Mouse (Mus musculus) ES-E14 (cell line): ENCODE results near the gene Ptprg. TPM values are rescaled to one million over a fixed set of nuclear protein-coding genes. Genes with fewer than 3 reads are reported as not detected.

Experiments used
- DNase-seq: peaks from one replicate; pipeline ENCODE4 v3.0.0-alpha.2; 2013; ENCODE audit warnings: low read depth, low spot score
- H3K27ac ChIP-seq: 2 replicates; pipeline ENCODE4 v1.5.1; 2012; ENCODE audit warnings: low read depth, mild to moderate bottlenecking, low read length, moderate library complexity, mixed read lengths; ENCODE audit not compliant: poor library complexity, insufficient read depth, severe bottlenecking
- H3K36me3 ChIP-seq: 2 replicates; pipeline ENCODE4 v1.6.1; 2012; ENCODE audit warnings: mild to moderate bottlenecking, low read length, moderate library complexity, mixed read lengths; ENCODE audit not compliant: control insufficient read depth, poor library complexity, insufficient read depth, severe bottlenecking
- H3K4me1 ChIP-seq, 2 experiments: fragments of 150-350 bp in 1 of 2; sonication (generic) in 1 of 2; 2 replicates each; pipeline ENCODE4 v1.6.1; 2012; ENCODE audit warnings: low read length in 2 of 2, mild to moderate bottlenecking in 1 of 2, mixed read lengths in 1 of 2; ENCODE audit not compliant: control insufficient read depth in 2 of 2, insufficient read depth in 2 of 2, poor library complexity in 1 of 2
- H3K4me3 ChIP-seq, 2 experiments: fragments of 150-350 bp in 1 of 2; sonication (generic) in 1 of 2; 2 replicates each; pipeline ENCODE4 v1.5.1; 2012; ENCODE audit warnings: low read length in 2 of 2, low read depth in 1 of 2, mild to moderate bottlenecking in 1 of 2, mixed read lengths in 1 of 2; ENCODE audit not compliant: insufficient read depth in 1 of 2, poor library complexity in 1 of 2, severe bottlenecking in 1 of 2
- H3K9ac ChIP-seq: 2 replicates; pipeline ENCODE4 v1.6.1; 2012; ENCODE audit warnings: low read depth, mild to moderate bottlenecking, low read length, mixed read lengths; ENCODE audit not compliant: poor library complexity, insufficient read depth, severe bottlenecking
- H3K9me3 ChIP-seq: fragments of 150-350 bp; sonication (generic); 2 replicates; pipeline ENCODE4 v1.6.1; 2012; ENCODE audit warnings: low read depth, mild to moderate bottlenecking, low read length; ENCODE audit not compliant: control insufficient read depth, insufficient read depth
- CHD2 ChIP-seq: IDR thresholded peaks from 2 replicates; pipeline ENCODE4 v1.6.1; 2014; ENCODE audit warnings: mild to moderate bottlenecking, low read depth, low read length, inconsistent platforms
- HCFC1 ChIP-seq: IDR thresholded peaks from 2 replicates; pipeline ENCODE4 v1.6.1; 2012; ENCODE audit warnings: low read length, inconsistent platforms, borderline replicate concordance; ENCODE audit not compliant: insufficient read depth
- MAFK ChIP-seq: IDR thresholded peaks from 2 replicates; pipeline ENCODE4 v1.6.1; 2014; ENCODE audit warnings: mild to moderate bottlenecking, low read depth, low read length, inconsistent platforms; ENCODE audit not compliant: insufficient read depth
- ZC3H11A ChIP-seq: IDR thresholded peaks from 2 replicates; pipeline ENCODE4 v1.6.1; 2012; ENCODE audit warnings: low read depth, mild to moderate bottlenecking, inconsistent platforms, low read length, borderline replicate concordance
- ZNF384 ChIP-seq: IDR thresholded peaks from 2 replicates; pipeline ENCODE4 v1.6.1; 2012; ENCODE audit warnings: low read depth, low read length, inconsistent platforms
- in situ Hi-C, 2 experiments: fragments of 600-800 bp; cut with MboI; formaldehyde crosslinking; loops; one replicate each; pipeline ENCODE4 v1.15.1; 2025; ENCODE audit warnings: low sequenced_read_pairs in 2 of 2, inconsistent platforms in 1 of 2; ENCODE audit not compliant: unreplicated experiment in 2 of 2
- total RNA-seq: library from RNA; depleted of rRNA; stranded (reverse); fragments of 300-350 nt; gene quantifications from 2 replicates; pipeline ENCODE4 v1.2.3, GENCODE M21; 2012

The Ptprg gene
- total RNA-seq, 1 experiment, result 59.8 TPM

- Histone ChIP-seq H3K36me3 (peaks cover 8% of the 10 kb centered on the region; the same call in 1 of the 2 replicates), H3K27ac (peak overlapping the region; percentile 87; the same call in 1 of the 2 replicates), H3K9ac (no peak overlapping the region), H3K4me3 (no peak overlapping the region), H3K4me1 (peaks cover 1 to 8% of the 10 kb centered on the region in 2 experiments; a peak in 3 of 4 replicates), H3K9me3 (no peaks in the 10 kb centered on the region)
- in situ Hi-C loops, result no loop called here
- TF ChIP-seq ZNF384, result no peak
- TF ChIP-seq CHD2, result no peak
- no peak for TF ChIP-seq HCFC1
- no peak for TF ChIP-seq MAFK
- TF ChIP-seq ZC3H11A, result no peak
- peak; percentile 62 for DNase-seq
Observed at GRCm38 (mm10) chr14:12107459-12107858, 554.1 kb downstream of the Ptprg start.

DNA sequence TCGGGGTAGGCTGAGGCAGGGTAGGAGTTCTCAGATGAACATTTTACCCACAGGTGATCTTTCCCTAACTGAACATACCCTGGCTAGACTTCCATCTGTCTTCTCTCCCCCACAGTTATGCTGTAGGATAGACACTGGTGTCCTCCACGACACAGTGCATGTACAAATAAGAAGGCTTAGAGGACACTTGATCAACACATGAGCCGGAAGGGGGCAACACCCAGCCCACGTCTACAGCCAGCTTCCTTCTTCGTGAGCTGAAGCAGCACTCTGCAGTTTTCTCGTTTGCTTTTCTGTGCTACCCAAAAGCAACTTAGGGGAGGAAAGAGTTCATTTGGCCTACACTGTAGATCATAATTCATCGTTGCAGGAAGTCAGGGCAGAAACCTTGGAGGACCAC is 554.7 kb downstream of the Ptprg start:
- DNase-seq, result peak; percentile 40
- Histone ChIP-seq H3K27ac (peak overlapping the region; percentile 87), H3K9me3 (no peaks in the 10 kb centered on the region), H3K36me3 (peaks cover 8% of the 10 kb centered on the region; the same call in 1 of the 2 replicates), H3K4me3 (no peak overlapping the region), H3K9ac (no peak overlapping the region), H3K4me1 (peaks cover 5 to 12% of the 10 kb centered on the region in 2 experiments; a peak in 3 of 4 replicates)
- TF ChIP-seq MAFK (no peak), ZNF384 (no peak), CHD2 (no peak), ZC3H11A (no peak), HCFC1 (no peak)
- in situ Hi-C loops, result no loop called here

GRCm38 (mm10) chr14:12112548-12113011 is 559.2 kb downstream of the Ptprg start:
- DNase-seq, result no peak
- in situ Hi-C loops, result no loop called here

DNA sequence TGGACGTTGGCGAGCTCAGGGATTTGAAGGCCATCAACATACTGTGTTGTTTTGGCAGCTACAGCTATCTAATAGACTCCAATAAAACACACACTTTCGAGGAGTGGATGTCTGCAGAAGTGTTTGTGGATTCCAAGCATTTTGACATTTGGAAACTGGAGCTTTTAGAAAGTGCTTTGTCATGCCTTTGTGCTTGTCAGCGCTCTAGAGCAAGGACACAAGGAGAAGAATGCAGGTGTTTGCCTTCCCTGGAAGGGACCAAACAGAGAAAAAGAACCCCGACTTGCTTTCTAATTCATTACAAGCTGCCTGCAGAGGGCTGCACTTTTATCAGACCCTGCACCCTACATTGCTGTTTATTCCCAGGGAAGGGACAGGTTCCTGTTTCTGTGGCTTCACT is 560.0 kb downstream of the Ptprg start:
- peak overlapping the region; percentile 26; the same call in 1 of the 2 replicates for H3K9ac ChIP-seq
- no peak overlapping the region for H3K4me3 ChIP-seq
- in situ Hi-C loops, result no loop called here

More at GRCm38 (mm10) chr14:12112548-12113011, 559.2 kb downstream of the Ptprg start:
- Histone ChIP-seq H3K9ac (no peak overlapping the region), H3K27ac (peak overlapping the region; percentile 44; the same call in 1 of the 2 replicates), H3K4me1 (peaks cover 9 to 14% of the 10 kb centered on the region in 2 experiments), H3K4me3 (no peak overlapping the region), H3K9me3 (no peaks in the 10 kb centered on the region), H3K36me3 (peaks cover 8% of the 10 kb centered on the region; the same call in 1 of the 2 replicates)
- TF ChIP-seq ZC3H11A (no peak), MAFK (no peak), ZNF384 (no peak), HCFC1 (no peak), CHD2 (no peak)

More for the DNA sequence above, 560.0 kb downstream of the Ptprg start:
- no peaks in the 10 kb centered on the region for H3K9me3 ChIP-seq
- no peak for TF ChIP-seq HCFC1
- TF ChIP-seq MAFK, result peak; percentile 66
- DNase-seq, result peak; percentile 12
- H3K36me3 ChIP-seq, result peaks cover 8% of the 10 kb centered on the region; the same call in 1 of the 2 replicates
- peaks cover 9 to 12% of the 10 kb centered on the region in 2 experiments for H3K4me1 ChIP-seq
- H3K27ac ChIP-seq, result peak overlapping the region; percentile 88
